Mouse (Mus musculus) limb, embryonic 14.5 days (tissue): ENCODE measurements around the gene Dppa5a. TPM values are rescaled to one million over a fixed set of nuclear protein-coding genes. Genes with fewer than 3 reads are reported as not detected.
A peak's percentile ranks its signal among the peaks of the same experiment; 100 is the strongest.
"Not testable (repeated sequence)": the region's sequence is repeated elsewhere in the genome, so short reads cannot be mapped to it uniquely, and the experiment has no call there.

Source experiments
- ATAC-seq: fragments of 200-750 bp; cut with Nextera tagmentation; 2 replicates; pipeline ENCODE4 v1.8.0; 2017; ENCODE audit warnings: low read depth, moderate number of reproducible peaks, moderate TSS enrichment; ENCODE audit not compliant: low FRiP score
- DNase-seq: peaks from one replicate; pipeline ENCODE4 v3.0.0-alpha.2; 2015; ENCODE audit warnings: low spot score
- H3K27ac ChIP-seq: fragments of 300-500 bp; sonication (generic); replicated peaks from 2 replicates; pipeline ENCODE4 v1.5.1; 2014; ENCODE audit warnings: low read depth, mild to moderate bottlenecking, low read length, moderate library complexity, mixed read lengths
- H3K27me3 ChIP-seq: fragments of 300-500 bp; sonication (generic); 2 replicates; pipeline ENCODE4 v1.6.1; 2014; ENCODE audit warnings: low read length, mixed read lengths; ENCODE audit not compliant: control insufficient read depth, insufficient read depth
- H3K36me3 ChIP-seq: fragments of 300-500 bp; sonication (generic); 2 replicates; pipeline ENCODE4 v1.6.1; 2014; ENCODE audit warnings: mild to moderate bottlenecking, low read length, moderate library complexity, mixed read lengths; ENCODE audit not compliant: control insufficient read depth, insufficient read depth
- H3K4me1 ChIP-seq: fragments of 300-500 bp; sonication (generic); 2 replicates; pipeline ENCODE4 v1.6.1; 2014; ENCODE audit warnings: antibody characterized with exemption, low read length, mixed read lengths; ENCODE audit not compliant: control insufficient read depth, insufficient read depth
- H3K4me2 ChIP-seq: fragments of 300-500 bp; sonication (generic); replicated peaks from 2 replicates; pipeline ENCODE4 v1.6.1; 2014; ENCODE audit warnings: low read depth, mild to moderate bottlenecking, low read length, moderate library complexity; ENCODE audit not compliant: severe bottlenecking
- H3K4me3 ChIP-seq: fragments of 300-500 bp; sonication (generic); replicated peaks from 2 replicates; pipeline ENCODE4 v1.5.1; 2014; ENCODE audit warnings: low read length
- H3K9ac ChIP-seq: fragments of 300-500 bp; sonication (generic); 2 replicates; pipeline ENCODE4 v1.6.1; 2014; ENCODE audit warnings: mild to moderate bottlenecking, low read depth, low read length, moderate library complexity; ENCODE audit not compliant: severe bottlenecking
- H3K9me3 ChIP-seq: fragments of 300-500 bp; sonication (generic); 2 replicates; pipeline ENCODE4 v1.6.1; 2016; ENCODE audit warnings: low read length; ENCODE audit not compliant: control insufficient read depth
- POLR2A ChIP-seq: fragments of 200-500 bp; IDR thresholded peaks from 2 replicates; pipeline ENCODE4 v1.8.0; 2012; ENCODE audit warnings: inconsistent platforms, mild to moderate bottlenecking, moderate library complexity, borderline replicate concordance; ENCODE audit not compliant: insufficient read depth, insufficient read length; ENCODE audit errors: extremely low read depth
- WGBS: fragments of 180-500 bp; shearing (Covaris S2); extraction: QIAGEN DNeasy Blood & Tissue Kit; methylation state at CpG from one replicate; pipeline ENCODE4 v1.1.7; 2014; 5-methylcytosine and 5-hydroxymethylcytosine counted together
- polyA plus RNA-seq, 2 experiments: library from polyadenylated mRNA; depleted of rRNA in 1 of 2; stranded (reverse) in 1 of 2; unstranded in 1 of 2; fragments of >200 nt; fragmentation: Nextera tagmentation in 1 of 2; extraction: Ambion mirVana in 1 of 2; gene quantifications; 2 replicates each; pipeline versions ENCODE4 v1.2.1 to v1.2.3; 2012 to 2014

Dppa5a gene
- polyA plus RNA-seq, 2 experiments, result 0.76 to 0.92 TPM

GRCm38 (mm10) chr9:78347004-78347403 is 21.0 kb downstream of the Dppa5a start:
- Histone ChIP-seq H3K4me1 (no peaks in the 10 kb centered on the region), H3K4me2 (no peak overlapping the region), H3K9ac (no peak overlapping the region), H3K27me3 (no peaks in the 10 kb centered on the region), H3K4me3 (no peak overlapping the region), H3K9me3 (no peaks in the 10 kb centered on the region), H3K36me3 (no peaks in the 10 kb centered on the region), H3K27ac (no peak overlapping the region)
- no peak for TF ChIP-seq POLR2A
- no peak for DNase-seq
- 73% methylated on average over 3 of the region's 3 CpGs for WGBS
- ATAC-seq, result no peak

- WGBS, result 34% methylated on average over 3 of the region's 4 CpGs
- H3K4me2 ChIP-seq, H3K27me3 ChIP-seq, ATAC-seq, H3K4me1 ChIP-seq, H3K27ac ChIP-seq, H3K36me3 ChIP-seq, DNase-seq, H3K4me3 ChIP-seq, H3K9me3 ChIP-seq, H3K9ac ChIP-seq: not testable (repeated sequence)
These were observed 22.7 kb downstream of the Dppa5a start for GRCm38 (mm10) chr9:78345235-78345634.

- not testable (repeated sequence) for H3K4me1 ChIP-seq, DNase-seq, H3K9me3 ChIP-seq, H3K27ac ChIP-seq, H3K27me3 ChIP-seq, H3K9ac ChIP-seq, H3K4me3 ChIP-seq, ATAC-seq, H3K36me3 ChIP-seq, H3K4me2 ChIP-seq
- WGBS, result 87% methylated on average over 9 of the region's 9 CpGs
These were observed 24.9 kb downstream of the Dppa5a start for GRCm38 (mm10) chr9:78343055-78343454.

- DNase-seq, H3K27me3 ChIP-seq, H3K9me3 ChIP-seq, H3K4me2 ChIP-seq, H3K4me3 ChIP-seq, H3K36me3 ChIP-seq, ATAC-seq, H3K4me1 ChIP-seq, H3K27ac ChIP-seq, H3K9ac ChIP-seq: not testable (repeated sequence)
- 93% methylated on average over 4 of the region's 4 CpGs for WGBS
These were observed 25.5 kb downstream of the Dppa5a start for GRCm38 (mm10) chr9:78342494-78342893.

- not testable (repeated sequence) for H3K4me3 ChIP-seq, ATAC-seq, H3K27ac ChIP-seq, H3K36me3 ChIP-seq, H3K27me3 ChIP-seq, H3K4me1 ChIP-seq, H3K4me2 ChIP-seq, H3K9ac ChIP-seq, H3K9me3 ChIP-seq
- peak; percentile 51 for DNase-seq
- 21% methylated on average over 8 of the region's 8 CpGs for WGBS
These were observed 27.7 kb downstream of the Dppa5a start for GRCm38 (mm10) chr9:78340324-78340723.

- not testable (repeated sequence) for H3K36me3 ChIP-seq, H3K9ac ChIP-seq, ATAC-seq, DNase-seq, H3K4me1 ChIP-seq, H3K9me3 ChIP-seq, H3K27me3 ChIP-seq, H3K4me3 ChIP-seq, H3K27ac ChIP-seq, H3K4me2 ChIP-seq
These were observed 30.9 kb downstream of the Dppa5a start for GRCm38 (mm10) chr9:78337050-78337449.

- H3K9me3 ChIP-seq, H3K4me2 ChIP-seq, H3K9ac ChIP-seq, H3K27ac ChIP-seq, H3K4me1 ChIP-seq, H3K4me3 ChIP-seq, H3K27me3 ChIP-seq, ATAC-seq, DNase-seq, H3K36me3 ChIP-seq: not testable (repeated sequence)
- WGBS, result 100% methylated on average over 1 of the region's 1 CpGs
These were observed 40.7 kb downstream of the Dppa5a start, which contains the start of gene Omt2b for GRCm38 (mm10) chr9:78327289-78327688. Gene Omt2b (plus strand): TSS chr9:78327589.
